Mouse (Mus musculus) embryonic facial prominence, embryonic 14.5 days (tissue): ENCODE results near the gene Gm20388. TPM values are rescaled to one million over a fixed set of nuclear protein-coding genes. Genes with fewer than 3 reads are reported as not detected.
A peak's percentile ranks its signal among the peaks of the same experiment; 100 is the strongest.

Experiments used
- ATAC-seq: fragments of 200-750 bp; cut with Nextera tagmentation; 2 replicates; pipeline ENCODE4 v1.8.0; 2017; ENCODE audit warnings: low read depth, moderate number of reproducible peaks, moderate TSS enrichment
- DNase-seq: peaks from one replicate; pipeline ENCODE4 v3.0.0-alpha.2; 2015; ENCODE audit warnings: low spot score
- H3K27ac ChIP-seq: fragments of 300-500 bp; sonication (generic); replicated peaks from 2 replicates; pipeline ENCODE4 v1.5.1; 2014; ENCODE audit warnings: low read depth, mild to moderate bottlenecking, low read length, moderate library complexity
- H3K27me3 ChIP-seq: fragments of 300-500 bp; sonication (generic); replicated peaks from 2 replicates; pipeline ENCODE4 v1.6.1; 2014; ENCODE audit warnings: low read length; ENCODE audit not compliant: control insufficient read depth, insufficient read depth
- H3K36me3 ChIP-seq: fragments of 300-500 bp; sonication (generic); 2 replicates; pipeline ENCODE4 v1.6.1; 2014; ENCODE audit warnings: low read length, mixed read lengths; ENCODE audit not compliant: control insufficient read depth, insufficient read depth
- H3K4me1 ChIP-seq: fragments of 300-500 bp; sonication (generic); 2 replicates; pipeline ENCODE4 v1.6.1; 2014; ENCODE audit warnings: antibody characterized with exemption, low read length; ENCODE audit not compliant: control insufficient read depth, insufficient read depth
- H3K4me2 ChIP-seq: fragments of 300-500 bp; sonication (generic); 2 replicates; pipeline ENCODE4 v1.6.1; 2014; ENCODE audit warnings: low read depth, mild to moderate bottlenecking, low read length, moderate library complexity, mixed read lengths
- H3K4me3 ChIP-seq: fragments of 300-500 bp; sonication (generic); 2 replicates; pipeline ENCODE4 v1.5.1; 2014; ENCODE audit warnings: low read depth, mild to moderate bottlenecking, low read length
- H3K9ac ChIP-seq: fragments of 300-500 bp; sonication (generic); 2 replicates; pipeline ENCODE4 v1.6.1; 2014; ENCODE audit warnings: low read depth, mild to moderate bottlenecking, low read length, moderate library complexity, mixed read lengths
- H3K9me3 ChIP-seq: fragments of 300-500 bp; sonication (generic); 2 replicates; pipeline ENCODE4 v1.6.1; 2016; ENCODE audit warnings: low read length; ENCODE audit not compliant: control insufficient read depth
- WGBS: fragments of 180-500 bp; shearing (Covaris S2); extraction: QIAGEN DNeasy Blood & Tissue Kit; methylation state at CpG from one replicate; pipeline ENCODE4 v1.1.7; 2014; 5-methylcytosine and 5-hydroxymethylcytosine counted together
- polyA plus RNA-seq: library from polyadenylated mRNA; unstranded; fragments of >200 nt; fragmentation: Nextera tagmentation; extraction: Ambion mirVana; gene quantifications from 2 replicates; pipeline ENCODE4 v1.2.1, GENCODE M21; 2014

The Gm20388 gene
- polyA plus RNA-seq, 1 experiment from 2014 or later = not detected

- Histone ChIP-seq H3K9me3 (no peaks in the 10 kb centered on the region), H3K9ac (no peak overlapping the region), H3K4me2 (no peak overlapping the region), H3K27ac (no peak overlapping the region), H3K27me3 (no peaks in the 10 kb centered on the region), H3K36me3 (peaks cover 15% of the 10 kb centered on the region; the same call in 1 of the 2 replicates), H3K4me3 (no peak overlapping the region), H3K4me1 (peaks cover 7% of the 10 kb centered on the region)
- no peak for DNase-seq
- 77% methylated on average over 4 of the region's 4 CpGs for WGBS
- no peak for ATAC-seq
Measured at GRCm38 (mm10) chr8:124301512-124301911, 4390.9 kb downstream of the Gm20388 start.

GRCm38 (mm10) chr8:124301935-124302555 is 4391.4 kb downstream of the Gm20388 start:
- H3K36me3 ChIP-seq = peaks cover 15% of the 10 kb centered on the region; the same call in 1 of the 2 replicates
- DNase-seq (no peak), ATAC-seq (no peak)
- H3K9me3 ChIP-seq = no peaks in the 10 kb centered on the region
- no peak overlapping the region for H3K4me3 ChIP-seq
- peaks cover 13% of the 10 kb centered on the region for H3K4me1 ChIP-seq
- no peaks in the 10 kb centered on the region for H3K27me3 ChIP-seq
- WGBS = 91% methylated on average over 7 of the region's 7 CpGs
- H3K4me2 ChIP-seq = no peak overlapping the region
- H3K9ac ChIP-seq = no peak overlapping the region
- H3K27ac ChIP-seq = no peak overlapping the region

GRCm38 (mm10) chr8:124303211-124303902 is 4392.7 kb downstream of the Gm20388 start:
- Histone ChIP-seq H3K9ac (no peak overlapping the region), H3K27me3 (no peaks in the 10 kb centered on the region), H3K4me3 (no peak overlapping the region), H3K4me2 (no peak overlapping the region), H3K4me1 (peaks cover 17% of the 10 kb centered on the region), H3K36me3 (peaks cover 13% of the 10 kb centered on the region), H3K9me3 (no peaks in the 10 kb centered on the region), H3K27ac (no peak overlapping the region)
- DNase-seq (no peak), ATAC-seq (no peak)
- WGBS = 85% methylated on average over 15 of the region's 15 CpGs

GRCm38 (mm10) chr8:124304141-124304540 is 4393.5 kb downstream of the Gm20388 start:
- no peaks in the 10 kb centered on the region for H3K27me3 ChIP-seq
- no peaks in the 10 kb centered on the region for H3K9me3 ChIP-seq
- no peak for ATAC-seq
- no peak overlapping the region for H3K4me2 ChIP-seq
- no peak overlapping the region for H3K27ac ChIP-seq
- no peak overlapping the region for H3K4me3 ChIP-seq
- H3K4me1 ChIP-seq = peaks cover 17% of the 10 kb centered on the region
- whole genome bisulfite sequencing = 75% methylated on average over 4 of the region's 4 CpGs
- no peak overlapping the region for H3K9ac ChIP-seq
- peaks cover 13% of the 10 kb centered on the region for H3K36me3 ChIP-seq
- DNase-seq = no peak

- Histone ChIP-seq H3K4me1 (peaks cover 17% of the 10 kb centered on the region), H3K27ac (peak overlapping the region; percentile 70; the same call in 1 of the 2 replicates), H3K9me3 (no peaks in the 10 kb centered on the region), H3K36me3 (peaks cover 20% of the 10 kb centered on the region), H3K27me3 (no peaks in the 10 kb centered on the region), H3K4me2 (no peak overlapping the region), H3K9ac (no peak overlapping the region), H3K4me3 (no peak overlapping the region)
- peak; percentile 68 for DNase-seq
- ATAC-seq = peak; percentile 66; the same call in 1 of the 2 replicates
- 25% methylated on average over 7 of the region's 7 CpGs for WGBS
Measured at GRCm38 (mm10) chr8:124306574-124306973, 4395.9 kb downstream of the Gm20388 start.

GRCm38 (mm10) chr8:124307700-124308099 is 4397.1 kb downstream of the Gm20388 start:
- Histone ChIP-seq H3K4me3 (no peak overlapping the region), H3K27me3 (no peaks in the 10 kb centered on the region), H3K4me2 (no peak overlapping the region), H3K27ac (no peak overlapping the region; the same call in 1 of the 2 replicates), H3K9ac (no peak overlapping the region), H3K36me3 (peaks cover 20% of the 10 kb centered on the region), H3K9me3 (no peaks in the 10 kb centered on the region), H3K4me1 (peaks cover 17% of the 10 kb centered on the region)
- 83% methylated on average over 10 of the region's 10 CpGs for WGBS
- ATAC-seq = no peak
- no peak for DNase-seq

- WGBS = 81% methylated on average over 11 of the region's 13 CpGs
- no peak overlapping the region for H3K4me3 ChIP-seq
- no peak overlapping the region for H3K4me2 ChIP-seq
- H3K4me1 ChIP-seq = peaks cover 20% of the 10 kb centered on the region
- no peaks in the 10 kb centered on the region for H3K9me3 ChIP-seq
- DNase-seq = no peak
- peaks cover 19% of the 10 kb centered on the region for H3K36me3 ChIP-seq
- no peak overlapping the region for H3K9ac ChIP-seq
- ATAC-seq = no peak
- H3K27ac ChIP-seq = no peak overlapping the region
- no peaks in the 10 kb centered on the region for H3K27me3 ChIP-seq
Measured at GRCm38 (mm10) chr8:124310509-124310908, 4399.9 kb downstream of the Gm20388 start.

GRCm38 (mm10) chr8:124311111-124311510 is 4400.5 kb downstream of the Gm20388 start:
- no peak overlapping the region for H3K4me2 ChIP-seq
- ATAC-seq (no peak), DNase-seq (no peak)
- no peak overlapping the region for H3K27ac ChIP-seq
- H3K9ac ChIP-seq = no peak overlapping the region
- no peaks in the 10 kb centered on the region for H3K27me3 ChIP-seq
- WGBS = 81% methylated on average over 6 of the region's 6 CpGs
- H3K4me3 ChIP-seq = no peak overlapping the region
- no peaks in the 10 kb centered on the region for H3K9me3 ChIP-seq
- H3K4me1 ChIP-seq = peaks cover 16% of the 10 kb centered on the region
- peaks cover 13% of the 10 kb centered on the region for H3K36me3 ChIP-seq
